Mouse (Mus musculus): ENCODE measurements around the gene Casd1. TPM values are rescaled to one million over a fixed set of nuclear protein-coding genes. Genes with fewer than 3 reads are reported as not detected.
A peak's percentile ranks its signal among the peaks of the same experiment; 100 is the strongest.

Gene Casd1
- polyA plus RNA-seq, 1 experiment from 2014 or later, result 27.4 TPM

DNA sequence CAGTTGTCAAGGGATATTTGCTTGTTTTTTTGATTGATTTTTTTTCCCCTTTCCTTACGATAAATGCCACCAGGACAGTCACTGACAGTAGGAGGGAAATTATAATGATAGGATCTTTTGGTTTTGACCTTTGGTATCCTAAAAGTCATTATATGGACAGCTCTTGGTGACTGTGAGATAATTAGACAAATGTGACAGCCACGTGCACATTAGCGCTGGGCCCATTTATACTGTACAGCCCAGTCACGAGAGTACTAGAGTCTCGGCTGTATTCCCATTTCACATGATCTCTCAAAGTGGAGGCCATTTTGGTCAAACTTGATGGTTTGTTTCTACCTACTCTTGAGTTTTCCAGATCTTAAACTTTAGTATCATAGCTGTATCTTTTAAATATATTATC lies 1.4 kb downstream of the Casd1 start:
- WGBS, result 72% methylated on average over 5 of the region's 5 CpGs
- ATAC-seq (replicated peaks; ENCODE audit: low FRiP score, low read depth) (no peak), DNase-seq (ENCODE audit: low spot score) (no peak)
- H3K27me3 ChIP-seq (ENCODE audit: insufficient read depth, low read length), result no peaks in the 10 kb centered on the region
- no peaks in the 10 kb centered on the region for H3K9me3 ChIP-seq (replicated peaks; ENCODE audit: low read length)
- H3K9ac ChIP-seq (ENCODE audit: low read depth, low read length), result no peak overlapping the region
- H3K4me1 ChIP-seq (replicated peaks; ENCODE audit: insufficient read depth, low read length), result peaks cover 3% of the 10 kb centered on the region; the same call in 1 of the 2 replicates
- no peak overlapping the region for H3K27ac ChIP-seq
- peak overlapping the region; percentile 94 for H3K4me2 ChIP-seq (ENCODE audit: low read length)
- H3K36me3 ChIP-seq (ENCODE audit: insufficient read depth, low read length), result no peaks in the 10 kb centered on the region
- TF ChIP-seq CTCF (IDR thresholded peaks at IDR 0.05; ENCODE audit: low read depth), result no peak
- H3K4me3 ChIP-seq (replicated peaks; ENCODE audit: low read depth, low read length), result peak overlapping the region; percentile 82; the same call in 1 of the 2 replicates

GRCm38 (mm10) chr6:4606394-4606793 lies 5.8 kb downstream of the Casd1 start:
- DNase-seq (ENCODE audit: low spot score), result no peak
- Histone ChIP-seq H3K4me3 (replicated peaks; ENCODE audit: low read depth, low read length) (no peak overlapping the region), H3K9ac (ENCODE audit: low read depth, low read length) (no peak overlapping the region), H3K4me1 (replicated peaks; ENCODE audit: insufficient read depth, low read length) (peaks cover 3% of the 10 kb centered on the region; the same call in 1 of the 2 replicates), H3K4me2 (ENCODE audit: low read length) (no peak overlapping the region), H3K9me3 (replicated peaks; ENCODE audit: low read length) (no peaks in the 10 kb centered on the region), H3K27ac (no peak overlapping the region), H3K27me3 (ENCODE audit: insufficient read depth, low read length) (no peaks in the 10 kb centered on the region), H3K36me3 (ENCODE audit: insufficient read depth, low read length) (0 out of 2 replicates have a peak, but pooled peaks cover 3% of the 10 kb centered on the region)
- TF ChIP-seq CTCF (IDR thresholded peaks at IDR 0.05; ENCODE audit: low read depth), result no peak
- ATAC-seq (replicated peaks; ENCODE audit: low FRiP score, low read depth), result no peak
- 86% methylated on average over 4 of the region's 4 CpGs for WGBS

DNA sequence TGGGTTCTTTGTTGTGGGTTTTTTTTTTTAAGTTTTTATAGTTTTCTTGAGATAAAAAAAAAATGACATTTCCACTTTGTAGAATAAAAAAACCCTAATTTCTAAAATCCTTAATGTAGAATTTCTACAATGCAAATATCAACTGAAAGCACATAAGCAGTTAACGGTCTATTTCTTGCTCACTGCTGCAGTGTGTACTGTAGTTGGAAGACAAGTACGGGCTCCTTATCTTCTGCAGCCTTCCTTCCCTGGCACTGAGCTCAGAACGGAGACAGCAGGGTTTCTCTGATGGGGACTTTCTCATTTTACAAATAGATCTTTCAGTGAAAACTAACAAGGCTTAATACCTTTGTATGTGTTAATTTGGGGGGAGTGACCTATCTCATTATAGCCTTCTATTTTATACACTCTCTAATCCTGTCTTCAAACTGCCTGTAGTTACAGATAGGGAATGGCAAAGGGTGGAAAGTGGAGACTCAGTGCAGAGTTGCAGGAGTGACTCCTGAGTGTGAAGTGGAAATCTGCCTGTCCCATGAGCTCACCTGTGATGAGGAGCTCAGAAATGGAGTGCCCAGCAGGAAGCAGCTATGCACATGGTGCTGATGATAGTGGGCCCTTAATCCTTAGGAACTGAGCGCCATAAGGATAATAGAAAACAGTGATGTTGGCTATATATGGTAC lies 9.7 kb downstream of the Casd1 start:
- Histone ChIP-seq H3K27me3 (ENCODE audit: insufficient read depth, low read length) (no peaks in the 10 kb centered on the region), H3K4me2 (ENCODE audit: low read length) (no peak overlapping the region), H3K9ac (ENCODE audit: low read depth, low read length) (no peak overlapping the region), H3K4me1 (replicated peaks; ENCODE audit: insufficient read depth, low read length) (no peaks in the 10 kb centered on the region), H3K9me3 (replicated peaks; ENCODE audit: low read length) (no peaks in the 10 kb centered on the region), H3K4me3 (replicated peaks; ENCODE audit: low read depth, low read length) (no peak overlapping the region), H3K36me3 (ENCODE audit: insufficient read depth, low read length) (peaks cover 7% of the 10 kb centered on the region; the same call in 1 of the 2 replicates), H3K27ac (no peak overlapping the region)
- 90% methylated on average over 4 of the region's 4 CpGs for WGBS
- no peak for TF ChIP-seq CTCF (IDR thresholded peaks at IDR 0.05; ENCODE audit: low read depth)
- DNase-seq (ENCODE audit: low spot score) (no peak), ATAC-seq (replicated peaks; ENCODE audit: low FRiP score, low read depth) (no peak)

- TF ChIP-seq CTCF (IDR thresholded peaks at IDR 0.05; ENCODE audit: low read depth), result no peak
- Histone ChIP-seq H3K9ac (ENCODE audit: low read depth, low read length) (no peak overlapping the region), H3K4me1 (replicated peaks; ENCODE audit: insufficient read depth, low read length) (no peaks in the 10 kb centered on the region), H3K27me3 (ENCODE audit: insufficient read depth, low read length) (no peaks in the 10 kb centered on the region), H3K4me3 (replicated peaks; ENCODE audit: low read depth, low read length) (no peak overlapping the region), H3K4me2 (ENCODE audit: low read length) (no peak overlapping the region), H3K27ac (no peak overlapping the region), H3K9me3 (replicated peaks; ENCODE audit: low read length) (no peaks in the 10 kb centered on the region), H3K36me3 (ENCODE audit: insufficient read depth, low read length) (peaks cover 7% of the 10 kb centered on the region; the same call in 1 of the 2 replicates)
- 82% methylated on average over 4 of the region's 4 CpGs for WGBS
- ATAC-seq (replicated peaks; ENCODE audit: low FRiP score, low read depth) (no peak), DNase-seq (ENCODE audit: low spot score) (no peak)
Observed at GRCm38 (mm10) chr6:4611853-4612252, 11.2 kb downstream of the Casd1 start.

DNA sequence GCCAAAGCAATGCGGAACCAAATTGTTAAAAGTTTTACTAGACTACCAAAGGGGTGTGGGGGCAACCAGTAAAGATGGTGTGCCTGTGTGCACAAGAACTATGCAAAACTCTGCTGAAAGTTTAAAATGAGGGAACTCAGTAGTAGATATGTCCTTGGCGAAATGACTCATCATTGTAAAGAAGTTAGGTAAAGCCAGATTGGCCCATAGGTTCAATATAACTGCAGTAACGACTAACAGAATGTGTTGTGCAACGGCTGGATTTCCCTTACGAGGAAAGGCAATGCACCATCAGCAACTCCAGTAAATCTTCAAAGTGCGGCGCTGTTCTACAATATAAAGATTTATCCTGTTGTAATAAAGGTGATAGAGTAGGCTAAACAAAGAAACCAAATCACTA lies 11.8 kb downstream of the Casd1 start:
- no peak overlapping the region for H3K4me3 ChIP-seq (replicated peaks; ENCODE audit: low read depth, low read length)
- peaks cover 7% of the 10 kb centered on the region; the same call in 1 of the 2 replicates for H3K36me3 ChIP-seq (ENCODE audit: insufficient read depth, low read length)
- H3K27me3 ChIP-seq (ENCODE audit: insufficient read depth, low read length), result no peaks in the 10 kb centered on the region
- H3K9ac ChIP-seq (ENCODE audit: low read depth, low read length), result no peak overlapping the region
- H3K4me1 ChIP-seq (replicated peaks; ENCODE audit: insufficient read depth, low read length), result no peaks in the 10 kb centered on the region
- no peak for ATAC-seq (replicated peaks; ENCODE audit: low FRiP score, low read depth)
- DNase-seq (ENCODE audit: low spot score), result no peak
- no peak overlapping the region for H3K4me2 ChIP-seq (ENCODE audit: low read length)
- H3K9me3 ChIP-seq (replicated peaks; ENCODE audit: low read length), result no peaks in the 10 kb centered on the region
- TF ChIP-seq CTCF (IDR thresholded peaks at IDR 0.05; ENCODE audit: low read depth), result no peak
- 88% methylated on average over 7 of the region's 7 CpGs for WGBS
- no peak overlapping the region for H3K27ac ChIP-seq

DNA sequence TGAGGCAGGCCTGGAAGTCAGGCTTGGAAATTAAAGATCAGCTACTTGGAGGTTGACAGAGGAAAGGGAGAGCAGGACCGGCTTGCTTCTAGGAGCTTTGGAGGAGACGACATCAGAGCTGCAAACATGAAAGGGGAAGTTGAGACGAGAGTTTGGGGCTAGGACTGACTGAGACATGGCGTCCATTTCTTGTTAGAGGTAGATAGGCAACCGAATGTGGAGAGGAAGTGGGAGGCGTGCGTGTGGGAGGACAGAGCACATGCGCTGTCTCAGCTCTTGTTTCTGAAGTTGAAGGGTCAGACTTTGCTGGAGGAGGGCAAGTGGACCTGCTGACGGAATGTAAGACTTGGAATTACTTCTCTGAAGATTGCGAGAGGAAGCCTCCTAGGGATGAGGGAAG lies 17.3 kb downstream of the Casd1 start:
- Histone ChIP-seq H3K4me3 (replicated peaks; ENCODE audit: low read depth, low read length) (no peak overlapping the region), H3K4me1 (replicated peaks; ENCODE audit: insufficient read depth, low read length) (no peaks in the 10 kb centered on the region), H3K27ac (no peak overlapping the region), H3K9me3 (replicated peaks; ENCODE audit: low read length) (no peaks in the 10 kb centered on the region), H3K36me3 (ENCODE audit: insufficient read depth, low read length) (peaks cover 9% of the 10 kb centered on the region), H3K4me2 (ENCODE audit: low read length) (no peak overlapping the region), H3K27me3 (ENCODE audit: insufficient read depth, low read length) (no peaks in the 10 kb centered on the region), H3K9ac (ENCODE audit: low read depth, low read length) (no peak overlapping the region)
- 40% methylated on average over 10 of the region's 10 CpGs for WGBS
- no peak for TF ChIP-seq CTCF (IDR thresholded peaks at IDR 0.05; ENCODE audit: low read depth)
- DNase-seq (ENCODE audit: low spot score) (peak; percentile 45), ATAC-seq (replicated peaks; ENCODE audit: low FRiP score, low read depth) (no peak)

All from kidney, postnatal 0 days (tissue).